Mouse (Mus musculus): ENCODE data around the gene Ptpn3.

- TF ChIP-seq POLR2A (IDR thresholded peaks at IDR 0.05; ENCODE audit: low read depth, low read length) (no peak), CTCF (IDR thresholded peaks at IDR 0.05; ENCODE audit: extremely low read depth, insufficient read depth, insufficient read length, insufficient replicate concordance) (no peak)
These were observed 133.4 kb downstream of the Ptpn3 start for GRCm38 (mm10) chr4:57168277-57168676.

Measured in spleen, adult 2 months (tissue).